Mouse (Mus musculus) stomach, postnatal 0 days (tissue): ENCODE data around the gene Bicc1. TPM values are rescaled to one million over a fixed set of nuclear protein-coding genes. Genes with fewer than 3 reads are reported as not detected.

Experiments used
- ATAC-seq: fragments of 200-750 bp; cut with Nextera tagmentation; 2 replicates; pipeline ENCODE4 v1.8.0; 2017; ENCODE audit not compliant: low FRiP score, low TSS enrichment
- DNase-seq: peaks from one replicate; pipeline ENCODE4 v3.0.0-alpha.2; 2016; ENCODE audit warnings: low spot score
- H3K27ac ChIP-seq: fragments of 300-500 bp; sonication (generic); replicated peaks from 2 replicates; pipeline ENCODE4 v1.5.1; 2014; ENCODE audit warnings: mild to moderate bottlenecking, control low read depth
- H3K27me3 ChIP-seq: fragments of 300-500 bp; sonication (generic); 2 replicates; pipeline ENCODE4 v1.6.1; 2014; ENCODE audit warnings: low read length; ENCODE audit not compliant: control insufficient read depth, insufficient read depth
- H3K36me3 ChIP-seq: fragments of 300-500 bp; sonication (generic); 2 replicates; pipeline ENCODE4 v1.6.1; 2014; ENCODE audit warnings: low read length, mixed read lengths; ENCODE audit not compliant: control insufficient read depth, insufficient read depth
- H3K4me1 ChIP-seq: fragments of 300-500 bp; sonication (generic); replicated peaks from 2 replicates; pipeline ENCODE4 v1.6.1; 2014; ENCODE audit warnings: antibody characterized with exemption; ENCODE audit not compliant: control insufficient read depth, insufficient read depth
- H3K4me2 ChIP-seq: fragments of 300-500 bp; sonication (generic); replicated peaks from 2 replicates; pipeline ENCODE4 v1.6.1; 2014; ENCODE audit warnings: low read depth, mild to moderate bottlenecking, control low read depth, moderate library complexity
- H3K4me3 ChIP-seq: fragments of 300-500 bp; sonication (generic); 2 replicates; pipeline ENCODE4 v1.5.1; 2014; ENCODE audit warnings: low read depth, low read length, control low read depth
- H3K9ac ChIP-seq: fragments of 300-500 bp; sonication (generic); 2 replicates; pipeline ENCODE4 v1.6.1; 2014; ENCODE audit warnings: mild to moderate bottlenecking, low read length, control low read depth, mixed read lengths
- H3K9me3 ChIP-seq: fragments of 300-500 bp; sonication (generic); 2 replicates; pipeline ENCODE4 v1.6.1; 2016; ENCODE audit warnings: low read length; ENCODE audit not compliant: control insufficient read depth
- CTCF ChIP-seq: IDR thresholded peaks from 2 replicates; pipeline ENCODE4 v1.5.1; 2016; ENCODE audit warnings: antibody characterized with exemption, low read depth, mild to moderate bottlenecking, moderate library complexity
- EP300 ChIP-seq: optimal IDR thresholded peaks from 2 replicates; pipeline ENCODE3; 2016; ENCODE audit warnings: antibody characterized with exemption
- WGBS: fragments of 180-500 bp; shearing (Covaris S2); extraction: QIAGEN DNeasy Blood & Tissue Kit; methylation state at CpG from one replicate; pipeline ENCODE4 v1.1.7; 2014; 5-methylcytosine and 5-hydroxymethylcytosine counted together
- polyA plus RNA-seq: library from polyadenylated mRNA; unstranded; fragments of >200 nt; fragmentation: Nextera tagmentation; extraction: Ambion mirVana; gene quantifications from 2 replicates; pipeline ENCODE4 v1.2.1, GENCODE M21; 2015

The Bicc1 gene
- polyA plus RNA-seq, 1 experiment from 2014 or later: 9.8 TPM

- Histone ChIP-seq H3K4me2 (no peak overlapping the region), H3K4me3 (no peak overlapping the region), H3K9ac (no peak overlapping the region), H3K9me3 (no peaks in the 10 kb centered on the region), H3K4me1 (no peaks in the 10 kb centered on the region), H3K27ac (no peak overlapping the region), H3K36me3 (no peaks in the 10 kb centered on the region), H3K27me3 (no peaks in the 10 kb centered on the region)
- TF ChIP-seq EP300 (no peak), CTCF (no peak)
- WGBS: 51% methylated on average over 12 of the region's 12 CpGs
- no peak for ATAC-seq
- no peak for DNase-seq
Observed at GRCm38 (mm10) chr10:70874994-70875538, 284.4 kb downstream of the Bicc1 start.

Other genes with a start within 250 kb of the Bicc1 start
- gene Tfam, start 78.6 kb upstream of the Bicc1 start, polyA plus RNA-seq: 33.2 and 35.2 TPM in 2 replicates
- gene Ube2d1, start 125.6 kb upstream of the Bicc1 start, polyA plus RNA-seq: 25.6 and 30.7 TPM in 2 replicates
- gene Cisd1, start 185.3 kb upstream of the Bicc1 start, polyA plus RNA-seq: 143 and 147 TPM in 2 replicates
- 9.0 and 9.7 TPM in 2 replicates for gene Ipmk, start 188.1 kb upstream of the Bicc1 start, polyA plus RNA-seq